Mouse (Mus musculus) left cerebral cortex, adult 8-10 months (tissue): ENCODE measurements around the gene Fut2. TPM values are rescaled to one million over a fixed set of nuclear protein-coding genes. Genes with fewer than 3 reads are reported as not detected.

Experiments used
- DNase-seq, 2 experiments: peaks; one replicate each; pipeline ENCODE4 v3.0.0; 2022; ENCODE audit warnings: low spot score in 2 of 2
- total RNA-seq, 4 experiments: library from RNA; stranded (reverse); gene quantifications; 2 replicates each; pipeline ENCODE4 v1.2.4; 2022

Fut2 gene
- total RNA-seq, 4 experiments from 2014 or later: 0.59 TPM; not detected in 3

- DNase-seq: no peak
Measured at GRCm38 (mm10) chr7:45609511-45609910, 56.7 kb downstream of the Fut2 start.

GRCm38 (mm10) chr7:45605704-45606289 lies 60.4 kb downstream of the Fut2 start:
- no peak for DNase-seq

GRCm38 (mm10) chr7:45598960-45599879 lies 67.0 kb downstream of the Fut2 start:
- no peak for DNase-seq

Other genes starting within 250 kb of the Fut2 start
- not detected for gene Lhb, start 245.6 kb downstream of the Fut2 start, total RNA-seq
- gene Gys1, start 231.6 kb downstream of the Fut2 start, total RNA-seq: 10 to 100 TPM; 14.7 to 16.4 (median 15.1) TPM
- 10 to 100 TPM; 30.0 to 37.5 (median 32.0) TPM for gene Ruvbl2, start 228.3 kb downstream of the Fut2 start, total RNA-seq
- 100 to 1,000 TPM; 206 to 283 (median 229) TPM for gene Ftl1, start 206.5 kb downstream of the Fut2 start, total RNA-seq
- gene Bax, start 199.5 kb downstream of the Fut2 start, total RNA-seq: 10 to 100 TPM; 57.8 to 78.7 (median 67.0) TPM
- not detected for gene Tulp2, start 184.5 kb downstream of the Fut2 start, total RNA-seq
- gene Gm45808, start 179.6 kb downstream of the Fut2 start, total RNA-seq: 1 to 10 TPM in 3 of 4 experiments, not detected in 1; 1.9 to 3.2 (median 2.9) TPM
- 1 to 10 TPM; 5.9 to 7.0 (median 6.3) TPM for gene Dhdh, start 177.6 kb downstream of the Fut2 start, total RNA-seq
- 100 to 1,000 TPM in 3 of 4 experiments, 10 to 100 TPM in 1; 97.8 to 121 (median 110) TPM for gene Nucb1, start 156.0 kb downstream of the Fut2 start, total RNA-seq
- 10 to 100 TPM; 16.0 to 27.0 (median 22.4) TPM for gene Ppp1r15a, start 140.1 kb downstream of the Fut2 start, total RNA-seq
- gene Plekha4, start 140.1 kb downstream of the Fut2 start, total RNA-seq: 1 to 10 TPM; 3.0 to 5.1 (median 4.0) TPM
- 1 to 10 TPM in 2 of 4 experiments, under 1 TPM in 1, not detected in 1; 0.72 to 2.6 (median 1.2) TPM for gene Hsd17b14, start 111.5 kb downstream of the Fut2 start, total RNA-seq
- gene Bcat2, start 96.2 kb downstream of the Fut2 start, total RNA-seq: 10 to 100 TPM; 19.3 to 21.1 (median 19.9) TPM
- not detected for gene Fgf21, start 50.9 kb downstream of the Fut2 start, total RNA-seq
- under 1 TPM in 1 of 4 experiments, not detected in 3; 0.21 TPM for gene Fut1, start 49.1 kb downstream of the Fut2 start, total RNA-seq
- not detected for gene Izumo1, start 44.6 kb downstream of the Fut2 start, total RNA-seq
- 1 to 10 TPM; 5.9 to 7.6 (median 6.6) TPM for gene Rasip1, start 38.9 kb downstream of the Fut2 start, total RNA-seq
- 1 to 10 TPM; 3.5 to 6.0 (median 5.6) TPM for gene Mamstr, start 26.4 kb downstream of the Fut2 start, total RNA-seq
- 1 to 10 TPM; 7.6 to 8.7 (median 8.2) TPM for gene Ntn5, start 17.6 kb upstream of the Fut2 start, total RNA-seq
- gene Sec1, start 28.0 kb upstream of the Fut2 start, total RNA-seq: 1 to 10 TPM in 1 of 4 experiments, under 1 TPM in 3; 0.63 to 1.1 (median 0.87) TPM
- 100 to 1,000 TPM; 230 to 247 (median 241) TPM for gene Car11, start 33.4 kb upstream of the Fut2 start, total RNA-seq
- 100 to 1,000 TPM; 164 to 236 (median 186) TPM for gene Dbp, start 38.7 kb upstream of the Fut2 start, total RNA-seq
- gene Rpl18, start 49.1 kb upstream of the Fut2 start, total RNA-seq: 100 to 1,000 TPM; 340 to 384 (median 357) TPM
- gene Sphk2, start 51.6 kb upstream of the Fut2 start, total RNA-seq: 10 to 100 TPM; 24.9 to 27.4 (median 25.3) TPM
- gene Fam83e, start 54.8 kb upstream of the Fut2 start, total RNA-seq: under 1 TPM in 1 of 4 experiments, not detected in 3; 0.14 TPM
- not detected for gene Spaca4, start 59.4 kb upstream of the Fut2 start, total RNA-seq
- 100 to 1,000 TPM; 219 to 241 (median 237) TPM for gene Lmtk3, start 117.3 kb upstream of the Fut2 start, total RNA-seq
- 10 to 100 TPM; 12.9 to 15.9 (median 14.9) TPM for gene Sult2b1, start 118.3 kb upstream of the Fut2 start, total RNA-seq
- gene Cyth2, start 148.2 kb upstream of the Fut2 start, total RNA-seq: 100 to 1,000 TPM; 184 to 196 (median 188) TPM
- 1 to 10 TPM; 1.9 to 2.5 (median 2.3) TPM for gene Kcnj14, start 158.4 kb upstream of the Fut2 start, total RNA-seq
- gene Grwd1, start 164.6 kb upstream of the Fut2 start, total RNA-seq: 10 to 100 TPM; 20.5 to 22.8 (median 21.6) TPM
- gene Kdelr1, start 206.4 kb upstream of the Fut2 start, total RNA-seq: 10 to 100 TPM; 67.2 to 79.8 (median 74.9) TPM
- gene Grin2d, start 212.0 kb upstream of the Fut2 start, total RNA-seq: 10 to 100 TPM; 11.1 to 12.9 (median 11.8) TPM
- under 1 TPM in 1 of 4 experiments, not detected in 3; 0.98 TPM for gene Syngr4, start 230.3 kb upstream of the Fut2 start, total RNA-seq
- gene Tmem143, start 230.5 kb upstream of the Fut2 start, total RNA-seq: 10 to 100 TPM; 18.7 to 24.9 (median 22.7) TPM